Mouse (Mus musculus): ENCODE results near the gene Mtor. TPM values are rescaled to one million over a fixed set of nuclear protein-coding genes. Genes with fewer than 3 reads are reported as not detected.

Mtor gene
- polyA plus RNA-seq, 2 experiments, result 18.0 to 18.5 TPM

DNA sequence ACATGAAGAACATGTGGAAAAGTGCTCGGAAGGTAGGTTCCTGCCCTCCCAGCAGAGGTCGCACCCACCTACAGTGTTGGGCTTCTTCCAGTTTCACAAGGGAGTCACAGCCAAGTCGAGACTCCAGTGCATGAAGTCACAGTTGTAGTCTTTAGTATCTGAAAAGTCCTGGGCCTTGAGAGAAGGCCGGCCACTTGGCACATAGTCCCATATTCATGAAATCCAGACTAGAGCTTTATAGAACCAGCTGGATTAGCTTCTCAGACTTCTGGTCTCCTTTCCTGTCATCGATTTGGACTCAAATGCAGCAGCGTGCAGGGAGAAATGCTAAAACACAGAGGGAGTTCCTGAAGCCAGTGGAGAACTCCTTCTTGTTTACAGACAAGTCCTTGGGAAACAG, 82.4 kb downstream of the Mtor start:
- Histone ChIP-seq H3K27ac (replicated peaks; ENCODE audit: low read depth, low read length) (no peak overlapping the region), H3K4me3 (replicated peaks; ENCODE audit: low read length) (no peak overlapping the region), H3K27me3 (ENCODE audit: control insufficient read depth, insufficient read depth, low read length) (no peaks in the 10 kb centered on the region), H3K36me3 (ENCODE audit: control insufficient read depth, insufficient read depth, low read length) (peaks cover 82% of the 10 kb centered on the region), H3K4me1 (ENCODE audit: control insufficient read depth, insufficient read depth, low read length) (no peaks in the 10 kb centered on the region), H3K9ac (ENCODE audit: low read depth, low read length, severe bottlenecking) (no peak overlapping the region), H3K4me2 (replicated peaks; ENCODE audit: low read depth, low read length, severe bottlenecking) (no peak overlapping the region), H3K9me3 (ENCODE audit: control insufficient read depth, low read length) (no peaks in the 10 kb centered on the region)
- DNase-seq (ENCODE audit: low spot score) (no peak), ATAC-seq (ENCODE audit: low FRiP score, low read depth) (no peak)
- WGBS, result 93% methylated on average over 6 of the region's 6 CpGs
- no peak for TF ChIP-seq POLR2A (IDR thresholded peaks at IDR 0.05; ENCODE audit: borderline replicate concordance, extremely low read depth, insufficient read depth, insufficient read length)

GRCm38 (mm10) chr4:148531341-148531740, 82.9 kb downstream of the Mtor start:
- ATAC-seq (ENCODE audit: low FRiP score, low read depth) (no peak), DNase-seq (ENCODE audit: low spot score) (no peak)
- H3K27me3 ChIP-seq (ENCODE audit: control insufficient read depth, insufficient read depth, low read length), result no peaks in the 10 kb centered on the region
- H3K36me3 ChIP-seq (ENCODE audit: control insufficient read depth, insufficient read depth, low read length), result peaks cover 82% of the 10 kb centered on the region
- H3K4me2 ChIP-seq (replicated peaks; ENCODE audit: low read depth, low read length, severe bottlenecking), result no peak overlapping the region
- no peak overlapping the region for H3K4me3 ChIP-seq (replicated peaks; ENCODE audit: low read length)
- 67% methylated on average over 4 of the region's 4 CpGs for WGBS
- H3K9ac ChIP-seq (ENCODE audit: low read depth, low read length, severe bottlenecking), result no peak overlapping the region
- no peaks in the 10 kb centered on the region for H3K9me3 ChIP-seq (ENCODE audit: control insufficient read depth, low read length)
- H3K27ac ChIP-seq (replicated peaks; ENCODE audit: low read depth, low read length), result no peak overlapping the region
- no peaks in the 10 kb centered on the region for H3K4me1 ChIP-seq (ENCODE audit: control insufficient read depth, insufficient read depth, low read length)
- TF ChIP-seq POLR2A (IDR thresholded peaks at IDR 0.05; ENCODE audit: borderline replicate concordance, extremely low read depth, insufficient read depth, insufficient read length), result no peak

GRCm38 (mm10) chr4:148532516-148532915, 84.1 kb downstream of the Mtor start:
- H3K9me3 ChIP-seq (ENCODE audit: control insufficient read depth, low read length), result no peaks in the 10 kb centered on the region
- H3K4me3 ChIP-seq (replicated peaks; ENCODE audit: low read length), result no peak overlapping the region
- H3K36me3 ChIP-seq (ENCODE audit: control insufficient read depth, insufficient read depth, low read length), result peaks cover 85% of the 10 kb centered on the region
- DNase-seq (ENCODE audit: low spot score), result no peak
- no peak overlapping the region for H3K4me2 ChIP-seq (replicated peaks; ENCODE audit: low read depth, low read length, severe bottlenecking)
- H3K27ac ChIP-seq (replicated peaks; ENCODE audit: low read depth, low read length), result no peak overlapping the region
- no peaks in the 10 kb centered on the region for H3K27me3 ChIP-seq (ENCODE audit: control insufficient read depth, insufficient read depth, low read length)
- no peak overlapping the region for H3K9ac ChIP-seq (ENCODE audit: low read depth, low read length, severe bottlenecking)
- no peak for TF ChIP-seq POLR2A (IDR thresholded peaks at IDR 0.05; ENCODE audit: borderline replicate concordance, extremely low read depth, insufficient read depth, insufficient read length)
- WGBS, result 88% methylated on average over 3 of the region's 3 CpGs
- H3K4me1 ChIP-seq (ENCODE audit: control insufficient read depth, insufficient read depth, low read length), result no peaks in the 10 kb centered on the region
- peak; percentile 61 for ATAC-seq (ENCODE audit: low FRiP score, low read depth)

DNA sequence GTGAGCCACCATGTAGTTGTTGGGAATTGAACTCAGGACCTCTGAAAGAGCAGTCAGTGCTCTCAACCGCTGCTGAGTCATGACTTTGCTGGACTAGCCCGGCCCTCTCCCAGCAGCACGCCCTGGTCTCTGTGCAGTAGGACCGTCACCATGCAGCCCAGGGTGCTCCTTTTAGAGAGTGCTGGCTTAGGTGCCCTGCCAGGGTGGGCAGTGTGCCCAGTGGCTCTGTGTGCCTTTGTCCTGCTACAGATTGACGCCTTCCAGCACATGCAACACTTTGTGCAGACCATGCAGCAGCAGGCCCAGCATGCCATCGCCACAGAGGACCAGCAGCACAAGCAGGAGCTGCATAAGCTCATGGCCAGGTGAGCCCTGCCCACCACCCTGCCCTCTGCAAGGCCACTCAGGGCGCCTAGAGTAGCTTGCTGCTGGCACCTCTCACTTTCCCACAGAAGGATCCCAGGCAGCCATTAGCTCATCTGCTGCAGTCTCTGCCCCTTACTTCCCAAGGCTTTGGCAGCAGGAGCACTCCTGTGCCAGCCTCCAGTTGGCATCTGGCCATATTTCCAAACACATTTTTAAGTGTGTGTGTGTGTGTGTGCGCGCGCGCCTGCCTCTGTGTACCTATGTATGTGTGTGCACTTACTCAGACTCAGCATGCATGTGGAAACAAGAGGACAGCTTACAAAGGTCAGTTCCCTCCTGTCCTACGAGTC, 85.4 kb downstream of the Mtor start:
- WGBS, result 90% methylated on average over 12 of the region's 12 CpGs
- no peak overlapping the region for H3K4me3 ChIP-seq (replicated peaks; ENCODE audit: low read length)
- no peaks in the 10 kb centered on the region for H3K27me3 ChIP-seq (ENCODE audit: control insufficient read depth, insufficient read depth, low read length)
- H3K36me3 ChIP-seq (ENCODE audit: control insufficient read depth, insufficient read depth, low read length), result peaks cover 93% of the 10 kb centered on the region
- DNase-seq (ENCODE audit: low spot score), result no peak
- H3K9ac ChIP-seq (ENCODE audit: low read depth, low read length, severe bottlenecking), result no peak overlapping the region
- H3K4me2 ChIP-seq (replicated peaks; ENCODE audit: low read depth, low read length, severe bottlenecking), result no peak overlapping the region
- no peak overlapping the region for H3K27ac ChIP-seq (replicated peaks; ENCODE audit: low read depth, low read length)
- H3K9me3 ChIP-seq (ENCODE audit: control insufficient read depth, low read length), result no peaks in the 10 kb centered on the region
- H3K4me1 ChIP-seq (ENCODE audit: control insufficient read depth, insufficient read depth, low read length), result no peaks in the 10 kb centered on the region
- ATAC-seq (ENCODE audit: low FRiP score, low read depth), result no peak
- TF ChIP-seq POLR2A (IDR thresholded peaks at IDR 0.05; ENCODE audit: borderline replicate concordance, extremely low read depth, insufficient read depth, insufficient read length), result no peak

DNA sequence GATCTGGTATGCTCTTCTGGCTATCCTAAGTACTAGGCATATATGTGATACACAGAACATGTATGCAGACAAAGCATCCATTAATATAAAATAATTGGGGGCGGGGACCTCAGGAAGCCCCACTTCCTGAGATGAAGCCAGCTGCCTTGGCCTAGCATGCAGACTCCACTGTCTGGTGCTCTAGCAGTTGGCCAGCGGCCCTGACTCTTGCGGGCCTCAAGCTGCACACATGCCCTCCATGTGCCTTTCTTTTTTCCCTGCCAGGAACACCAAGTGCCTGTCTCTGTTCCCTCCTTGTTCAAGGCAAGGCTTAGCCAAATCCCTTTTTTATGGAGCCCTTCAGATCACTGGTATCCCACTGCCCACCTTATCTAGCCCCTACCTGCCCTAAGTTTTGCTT, 87.5 kb downstream of the Mtor start:
- Histone ChIP-seq H3K9ac (ENCODE audit: low read depth, low read length, severe bottlenecking) (no peak overlapping the region), H3K27me3 (ENCODE audit: control insufficient read depth, insufficient read depth, low read length) (no peaks in the 10 kb centered on the region), H3K9me3 (ENCODE audit: control insufficient read depth, low read length) (no peaks in the 10 kb centered on the region), H3K27ac (replicated peaks; ENCODE audit: low read depth, low read length) (no peak overlapping the region), H3K36me3 (ENCODE audit: control insufficient read depth, insufficient read depth, low read length) (peaks cover 96% of the 10 kb centered on the region), H3K4me1 (ENCODE audit: control insufficient read depth, insufficient read depth, low read length) (no peaks in the 10 kb centered on the region), H3K4me2 (replicated peaks; ENCODE audit: low read depth, low read length, severe bottlenecking) (no peak overlapping the region), H3K4me3 (replicated peaks; ENCODE audit: low read length) (no peak overlapping the region)
- DNase-seq (ENCODE audit: low spot score) (peak; percentile 10), ATAC-seq (ENCODE audit: low FRiP score, low read depth) (no peak)
- TF ChIP-seq POLR2A (IDR thresholded peaks at IDR 0.05; ENCODE audit: borderline replicate concordance, extremely low read depth, insufficient read depth, insufficient read length), result no peak
- WGBS, result 80% methylated on average over 3 of the region's 3 CpGs

Data from limb, embryonic 14.5 days (tissue).